Mouse (Mus musculus) cerebellum, adult 9-11 months (tissue): Measurements from ENCODE around the gene Magea5.
"Not testable (repeated sequence)": the region's sequence is repeated elsewhere in the genome, so short reads cannot be mapped to it uniquely, and the experiment has no call there.

Experiments
- DNase-seq: peaks from one replicate; pipeline ENCODE4 v3.0.0; 2022

The Magea5 gene

GRCm38 (mm10) chrX:155063045-155063444, at the start of gene Magea5:
Magea5 (minus strand) TSS chrX:155063145.
- DNase-seq, result not testable (repeated sequence)

GRCm38 (mm10) chrX:155098024-155098423, 35.1 kb upstream of the Magea5 start:
- DNase-seq, result no peak

GRCm38 (mm10) chrX:155093566-155093965, 30.6 kb upstream of the Magea5 start, which contains the start of gene Magea2:
Magea2 (minus strand) TSS chrX:155093666.
- DNase-seq, result not testable (repeated sequence)

GRCm38 (mm10) chrX:155089693-155090092, 26.7 kb upstream of the Magea5 start, which contains the start of gene Magea1:
Magea1 (minus strand) TSS chrX:155089793.
- not testable (repeated sequence) for DNase-seq
